Mouse (Mus musculus) liver, embryonic 14.5 days (tissue): ENCODE measurements around the gene Fras1.

ENCODE experiments used
- CTCF ChIP-seq: IDR thresholded peaks from 2 replicates; pipeline ENCODE4 v1.5.1; 2016; ENCODE audit warnings: antibody characterized with exemption, low read depth, control low read depth
- EP300 ChIP-seq: IDR thresholded peaks from 2 replicates; pipeline ENCODE4 v1.6.1; 2016; ENCODE audit warnings: antibody characterized with exemption, low read depth

- TF ChIP-seq CTCF (no peak), EP300 (no peak)
These were observed 55.9 kb downstream of the Fras1 start for GRCm38 (mm10) chr5:96429532-96430141.
